Mouse (Mus musculus) frontal cortex, postnatal 36 days (tissue): ENCODE measurements around the gene Tnfrsf8.

Experiments used
- DNase-seq, 2 experiments: peaks; one replicate each; pipeline ENCODE4 v3.0.0; 2022; ENCODE audit warnings: low spot score in 2 of 2

The Tnfrsf8 gene

GRCm38 (mm10) chr4:145233487-145234228 is 81.3 kb downstream of the Tnfrsf8 start:
- no peak for DNase-seq

GRCm38 (mm10) chr4:145231732-145232131 is 83.2 kb downstream of the Tnfrsf8 start:
- no peak for DNase-seq

GRCm38 (mm10) chr4:145230647-145231046 is 84.3 kb downstream of the Tnfrsf8 start:
- DNase-seq = no peak

GRCm38 (mm10) chr4:145229524-145230163 is 85.3 kb downstream of the Tnfrsf8 start:
- DNase-seq = no peak

GRCm38 (mm10) chr4:145229051-145229450 is 85.9 kb downstream of the Tnfrsf8 start:
- no peak for DNase-seq

GRCm38 (mm10) chr4:145224613-145225012 is 90.4 kb downstream of the Tnfrsf8 start:
- no peak for DNase-seq

- no peak for DNase-seq
Observed at GRCm38 (mm10) chr4:145222064-145222463, 92.9 kb downstream of the Tnfrsf8 start.

- DNase-seq = no peak
Observed at GRCm38 (mm10) chr4:145221379-145221778, 93.6 kb downstream of the Tnfrsf8 start.

- no peak for DNase-seq
Observed at GRCm38 (mm10) chr4:145220001-145220400, 95.0 kb downstream of the Tnfrsf8 start.

GRCm38 (mm10) chr4:145219240-145219985 is 95.6 kb downstream of the Tnfrsf8 start:
- no peak for DNase-seq

GRCm38 (mm10) chr4:145217837-145218236 is 97.1 kb downstream of the Tnfrsf8 start:
- no peak for DNase-seq
